Mouse (Mus musculus) cerebellum, adult (tissue): ENCODE measurements around the gene Npepl1.

Experiments
- ATAC-seq: cut with Nextera tagmentation; 2 replicates; pipeline ENCODE4 v1.9.2; 2017; ENCODE audit warnings: mild to moderate bottlenecking, moderate library complexity, mixed read lengths; ENCODE audit not compliant: insufficient number of reproducible peaks, low FRiP score, low TSS enrichment

Npepl1 gene

GRCm38 (mm10) chr2:174109991-174110782 lies at the start of gene Npepl1:
Gene Npepl1, plus strand, starts transcription at chr2:174110349.
- ATAC-seq, result peak; percentile 69

DNA sequence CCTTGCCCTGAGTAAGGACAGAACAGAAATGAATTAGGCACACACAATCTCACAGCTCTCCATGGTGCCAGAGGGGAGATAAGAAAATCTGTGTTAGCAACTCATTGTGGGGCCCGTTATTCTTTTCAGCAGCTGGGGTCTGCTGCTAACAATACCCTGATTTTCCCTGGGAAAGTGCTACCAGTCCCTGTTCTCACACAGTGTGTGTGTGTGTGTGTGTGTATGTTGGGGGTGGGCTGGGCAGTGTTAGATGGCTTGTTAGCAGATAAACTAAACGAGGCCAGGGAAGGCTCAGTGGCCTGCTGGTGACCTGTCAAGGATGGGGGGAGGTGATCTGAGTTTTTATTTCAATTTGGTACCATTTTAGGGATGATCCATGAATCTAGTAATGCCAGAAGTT lies 48.9 kb upstream of the Npepl1 start:
- ATAC-seq, result no peak

GRCm38 (mm10) chr2:174063074-174063473 lies 47.1 kb upstream of the Npepl1 start:
- ATAC-seq, result no peak

DNA sequence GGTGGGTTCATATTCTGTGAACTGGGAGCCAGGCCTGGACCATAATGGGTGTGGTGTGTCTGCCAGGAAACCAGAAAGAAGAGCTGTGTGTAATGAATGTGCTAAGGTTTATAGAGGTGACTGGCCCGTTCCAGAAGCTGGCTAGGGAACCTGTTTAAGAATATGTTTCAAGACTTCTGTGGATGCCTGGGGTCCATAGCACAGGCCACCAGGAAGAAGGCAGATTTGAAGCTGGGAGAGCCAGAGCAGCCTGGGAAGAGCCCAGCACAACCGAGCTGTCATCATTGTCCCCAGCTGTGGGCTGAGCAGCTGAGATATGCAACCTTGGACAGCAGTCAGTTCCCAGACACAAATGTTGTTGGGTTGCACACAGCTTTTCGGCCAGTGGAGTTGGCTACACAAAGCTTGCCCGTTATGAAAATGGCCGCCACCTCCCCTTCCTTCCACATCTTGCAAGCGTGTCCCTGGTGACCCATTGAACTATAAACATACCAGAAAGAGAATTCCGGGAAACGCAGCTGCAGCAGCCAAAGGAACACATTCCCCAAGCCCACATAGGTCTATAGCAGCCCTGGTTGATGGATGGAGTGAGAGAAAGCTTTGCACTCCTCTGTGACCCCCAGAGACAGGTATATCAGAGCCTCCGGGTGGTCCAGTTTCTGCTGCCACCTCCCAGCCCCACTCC lies 46.5 kb upstream of the Npepl1 start:
- no peak for ATAC-seq

DNA sequence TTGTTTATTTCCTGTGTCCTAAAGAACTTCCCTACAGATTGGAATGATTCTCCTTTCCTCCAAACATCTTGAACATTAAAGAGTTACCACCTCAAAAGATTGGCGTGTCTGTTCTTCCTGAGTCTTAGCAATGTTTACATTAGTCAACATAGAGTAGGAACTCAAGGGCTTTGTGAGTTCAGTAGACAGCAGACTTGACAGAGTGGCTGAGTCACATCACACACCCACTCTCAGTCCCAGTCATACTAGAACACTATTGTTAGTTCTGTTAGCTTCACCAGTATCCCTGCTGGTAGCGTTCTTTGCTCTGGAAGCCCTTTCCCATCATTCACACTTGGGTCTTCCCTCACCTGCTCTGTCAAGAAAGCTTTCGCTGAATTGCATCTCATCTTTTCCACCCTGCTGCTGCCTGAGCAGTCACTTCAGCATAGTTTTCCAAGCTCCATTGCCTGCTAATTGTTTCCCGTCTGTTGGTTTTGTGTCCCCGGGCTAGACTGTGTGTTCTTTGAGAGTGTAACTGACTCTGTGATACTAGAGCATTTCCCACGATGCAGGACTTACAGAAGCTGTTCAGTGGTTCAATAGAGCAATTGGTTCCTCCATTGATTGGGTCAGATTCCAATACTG lies 42.2 kb upstream of the Npepl1 start:
- no peak for ATAC-seq

GRCm38 (mm10) chr2:174069532-174070049 lies 40.6 kb upstream of the Npepl1 start:
- ATAC-seq, result no peak

DNA sequence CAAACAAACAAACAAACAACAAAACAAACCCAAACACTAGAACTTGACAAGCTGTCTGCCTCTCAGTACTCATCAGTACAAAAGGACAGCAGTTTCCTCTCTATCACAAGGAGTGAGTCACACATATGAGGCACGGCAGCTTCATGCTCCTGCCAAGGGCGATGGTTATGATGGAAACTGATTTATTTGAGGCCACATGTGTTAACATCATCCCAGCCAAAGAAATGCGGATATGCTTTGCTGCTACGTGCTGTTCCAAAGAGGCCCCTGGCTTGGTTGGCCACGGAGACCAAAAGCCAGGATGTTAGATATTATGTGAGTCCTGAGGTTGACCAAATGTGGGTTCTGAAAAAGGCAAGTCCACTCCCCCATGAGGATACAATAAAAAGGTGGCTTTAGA lies 38.7 kb upstream of the Npepl1 start:
- no peak for ATAC-seq

GRCm38 (mm10) chr2:174073156-174073790 lies 36.9 kb upstream of the Npepl1 start:
- no peak for ATAC-seq

DNA sequence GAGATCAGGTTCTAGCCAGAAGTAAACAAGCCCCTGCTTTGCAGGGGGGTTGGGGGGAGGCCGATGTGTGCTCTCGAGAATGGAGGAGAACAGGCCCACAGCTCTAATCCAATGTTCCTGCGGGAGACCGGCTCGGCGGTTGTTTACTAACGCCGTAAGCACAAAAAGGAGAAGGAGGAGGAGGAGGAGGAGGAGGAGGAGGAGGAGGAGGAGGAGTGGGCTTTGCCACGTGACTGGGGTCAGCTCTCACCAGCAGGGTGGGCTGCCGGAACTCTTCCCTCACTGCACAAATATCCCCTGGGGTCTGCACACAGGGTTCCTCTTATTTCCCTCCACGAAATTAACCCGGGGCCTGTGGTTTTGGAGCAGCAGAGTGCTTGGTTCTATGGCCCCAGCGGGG lies 35.5 kb upstream of the Npepl1 start:
- no peak for ATAC-seq

- ATAC-seq, result 0 out of 2 replicates have a peak, but pooled peaks have one; percentile 8
Measured at GRCm38 (mm10) chr2:174075072-174075570, 35.0 kb upstream of the Npepl1 start.

DNA sequence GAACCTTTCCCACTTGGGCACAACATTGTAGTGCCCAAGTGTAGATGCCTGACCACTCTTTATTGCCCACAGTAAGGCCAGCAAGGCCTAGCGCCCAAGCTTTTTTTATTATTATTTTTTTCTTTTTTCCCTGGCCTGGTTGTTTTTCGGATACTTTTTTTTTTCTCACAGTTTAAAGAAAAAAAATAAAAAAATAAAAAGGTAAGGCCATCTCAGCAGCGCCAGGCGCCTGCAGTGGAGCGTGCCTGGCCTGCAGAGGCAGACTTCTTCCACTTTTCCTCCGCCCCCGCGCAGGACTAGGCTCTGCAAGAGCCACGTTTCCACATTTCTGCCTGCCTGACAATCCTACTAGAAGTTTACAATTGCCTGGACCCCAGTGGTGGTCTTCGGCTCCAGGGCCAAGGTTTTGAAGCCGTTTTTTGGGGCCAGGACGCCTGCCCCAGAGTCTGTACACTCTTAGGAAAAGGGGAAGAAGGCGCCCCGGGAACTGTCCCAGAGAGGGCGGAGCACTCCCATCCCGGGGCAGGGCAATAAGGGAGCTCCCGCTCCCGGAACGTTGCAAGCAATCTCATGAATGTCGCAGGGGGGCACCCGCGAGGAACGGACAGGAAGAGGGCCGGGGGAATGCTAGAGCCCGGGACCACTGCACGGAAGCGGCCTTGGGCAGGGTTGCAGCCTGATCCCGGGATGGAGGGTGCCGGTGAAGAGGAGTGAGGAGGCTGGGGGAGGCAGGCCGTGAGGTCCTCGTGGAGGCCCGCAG lies 34.3 kb upstream of the Npepl1 start, which contains the start of gene Stx16:
TSS of gene Stx16 (plus strand) at position 636 of the 760 bp plus-strand sequence.
- peak; percentile 91 for ATAC-seq

- 0 out of 2 replicates have a peak, but pooled peaks have one; percentile 1 for ATAC-seq
Measured at GRCm38 (mm10) chr2:174076433-174076824, 33.7 kb upstream of the Npepl1 start.

GRCm38 (mm10) chr2:174077004-174077695 lies 33.0 kb upstream of the Npepl1 start:
- no peak for ATAC-seq

GRCm38 (mm10) chr2:174077776-174078338 lies 32.3 kb upstream of the Npepl1 start:
- no peak for ATAC-seq

DNA sequence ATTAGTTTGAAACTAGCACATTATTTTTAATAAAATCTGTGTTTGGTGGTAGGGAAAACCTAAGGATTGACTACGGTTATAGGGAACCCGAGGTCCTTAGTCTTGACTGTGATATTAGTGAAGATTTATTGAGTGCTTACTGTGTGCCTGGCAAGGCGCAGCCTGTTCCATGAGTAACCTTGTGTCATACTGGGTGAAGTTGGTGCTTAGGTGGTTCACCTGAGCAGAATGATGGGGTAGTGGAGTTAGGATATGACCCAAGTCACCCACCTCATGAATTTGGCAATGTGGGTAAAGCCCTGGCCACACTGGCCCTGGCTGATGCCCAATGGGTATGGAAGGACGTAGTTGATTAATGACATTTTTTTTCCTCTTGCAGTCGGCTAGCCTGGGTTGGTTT lies 28.3 kb upstream of the Npepl1 start:
- ATAC-seq, result no peak

DNA sequence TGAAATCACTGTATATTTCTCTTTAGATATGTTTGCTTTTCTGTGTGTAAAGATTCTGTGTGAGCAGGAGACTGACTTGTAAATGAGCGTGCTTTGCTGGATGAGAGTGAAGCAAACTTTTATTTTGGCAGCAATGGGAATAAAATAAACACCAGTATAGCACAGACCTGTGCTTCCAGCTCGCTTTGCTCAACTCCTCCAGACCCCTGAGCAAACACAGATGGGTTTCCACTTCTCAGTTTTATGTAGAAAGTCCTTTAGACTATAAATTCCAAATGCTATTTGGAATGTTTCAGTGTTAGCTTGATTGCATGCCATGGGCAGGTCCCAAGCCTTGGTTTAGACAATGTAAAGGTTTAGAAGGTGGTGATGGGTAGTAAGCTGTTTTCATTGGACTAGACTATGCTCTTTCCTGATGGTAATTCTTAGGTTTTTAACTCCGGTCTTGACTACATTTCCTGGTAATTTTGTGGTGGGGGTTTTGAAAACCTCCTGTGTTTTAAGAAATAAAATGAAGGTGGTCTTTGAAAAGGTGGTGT lies 27.7 kb upstream of the Npepl1 start:
- ATAC-seq, result no peak

GRCm38 (mm10) chr2:174095086-174095485 lies 15.1 kb upstream of the Npepl1 start:
- no peak for ATAC-seq

- ATAC-seq, result no peak
Measured at GRCm38 (mm10) chr2:174102399-174102798, 7.8 kb upstream of the Npepl1 start.
